Mouse (Mus musculus) c-Kit-negative CD71-positive TER-119-positive erythroid progenitor cells, embryonic 14.5 days (primary cell): ENCODE results near the gene Rabggtb.
"Not testable (repeated sequence)": the region's sequence is repeated elsewhere in the genome, so short reads cannot be mapped to it uniquely, and the experiment has no call there.

Experiments used
- DNase-seq: peaks from one replicate; pipeline ENCODE4 v3.0.0-alpha.2; 2013; ENCODE audit warnings: low read depth, low spot score

Rabggtb gene

DNA sequence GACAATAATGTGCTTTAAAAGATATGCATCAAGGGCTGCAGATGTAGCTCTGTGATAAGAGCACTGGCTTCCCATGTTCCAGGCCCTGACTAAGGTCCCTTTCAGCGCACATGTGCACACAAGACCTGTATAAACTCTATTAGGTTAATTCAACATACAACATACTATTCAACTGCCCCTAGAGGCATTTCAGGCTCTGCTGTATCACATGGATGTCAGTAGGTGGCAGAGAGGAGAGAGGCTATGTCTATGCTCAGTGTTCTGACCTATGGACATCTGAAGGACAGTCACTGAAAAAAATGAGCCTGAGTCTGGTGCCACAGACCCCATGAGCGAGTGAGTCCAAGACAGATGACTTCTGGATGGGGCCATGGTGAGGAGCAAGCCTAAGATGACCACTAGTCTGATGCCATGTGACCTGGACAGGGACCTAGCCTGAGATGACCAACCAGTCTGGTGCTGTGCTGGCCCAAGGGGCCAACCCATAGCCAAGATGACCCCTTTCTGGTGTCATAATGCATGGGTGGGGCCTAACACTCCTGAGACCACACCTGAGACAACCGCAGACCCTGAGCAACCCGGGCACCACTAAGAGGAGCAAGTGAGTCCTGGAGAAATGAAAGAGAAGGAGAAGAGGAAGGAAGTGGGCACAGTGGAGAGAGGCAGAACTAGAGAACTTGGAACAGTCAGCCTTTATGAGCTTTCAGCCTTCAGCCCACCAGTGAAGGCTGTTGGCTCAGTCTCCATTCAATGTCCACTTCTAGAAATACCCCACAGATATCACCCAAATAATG is 48.0 kb downstream of the Rabggtb start:
- DNase-seq: no peak

DNA sequence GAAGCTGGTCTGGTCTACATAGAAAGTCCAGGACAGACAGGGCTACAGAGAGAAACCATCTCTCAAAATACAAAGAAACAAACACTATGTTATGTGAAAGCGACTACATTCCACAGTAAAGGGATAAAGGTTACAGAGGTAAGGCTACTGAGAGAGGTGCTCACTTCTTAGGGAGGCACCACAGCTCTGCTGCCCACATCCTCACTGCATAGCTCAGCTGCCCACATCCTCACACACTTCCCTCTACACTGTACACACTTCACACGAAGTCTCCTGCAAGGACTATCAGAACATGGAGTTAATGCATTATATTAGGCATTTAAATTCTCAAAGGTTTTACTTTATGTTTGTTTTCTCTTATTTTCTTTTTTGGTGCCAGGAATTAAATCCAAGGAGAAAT is 49.0 kb downstream of the Rabggtb start:
- DNase-seq: no peak

DNA sequence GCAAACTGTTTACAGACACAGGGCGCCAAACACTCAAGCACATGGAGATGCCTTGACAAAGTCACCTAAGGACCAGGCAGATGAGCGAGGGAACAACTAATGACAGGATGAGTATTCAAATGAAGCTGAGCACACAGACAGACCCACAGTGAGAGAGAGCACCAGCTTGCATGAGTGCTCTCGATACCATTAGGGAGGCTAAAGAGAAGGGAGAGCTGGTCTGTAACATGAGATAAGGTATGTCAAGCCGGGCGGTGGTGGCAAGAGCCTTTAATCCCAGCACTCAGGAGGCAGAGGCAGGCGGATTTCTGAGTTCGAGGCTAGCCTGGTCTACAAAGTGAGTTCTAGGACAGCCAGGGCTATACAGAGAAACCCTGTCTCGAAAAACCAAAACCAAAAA is 52.4 kb downstream of the Rabggtb start:
- DNase-seq: not testable (repeated sequence)

DNA sequence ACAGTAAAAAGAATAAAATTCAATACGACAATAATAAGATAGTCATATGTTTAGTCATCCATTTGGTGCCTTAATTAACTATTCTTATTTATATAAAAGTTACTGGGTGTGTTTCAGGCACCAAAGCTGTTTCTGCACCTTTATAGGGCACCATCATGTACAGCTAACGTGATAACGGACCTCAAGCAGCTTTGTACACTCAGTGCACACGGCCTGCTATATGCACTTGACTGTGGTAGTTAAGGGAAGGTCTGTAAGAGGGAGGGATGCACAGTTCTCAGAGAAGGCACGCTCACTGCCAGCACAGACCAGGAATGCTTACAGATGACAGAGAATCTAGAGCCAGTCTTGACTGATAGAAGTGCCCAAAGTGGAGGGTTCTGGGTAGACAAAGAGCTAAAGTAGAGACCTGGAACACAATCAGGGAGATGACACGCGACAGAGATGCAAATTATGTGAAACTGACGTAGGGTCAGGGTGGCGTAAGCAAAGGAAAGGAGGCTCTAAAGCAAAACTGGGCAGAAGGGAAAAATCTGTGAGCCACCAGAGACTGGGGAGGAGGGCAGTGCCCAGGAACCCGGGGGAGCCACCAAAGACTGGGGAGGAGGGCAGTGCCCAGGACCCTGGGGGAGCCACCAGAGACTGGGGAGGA is 54.3 kb downstream of the Rabggtb start:
- DNase-seq: no peak
